Mouse (Mus musculus) small intestine, adult 2 months (tissue): ENCODE measurements around the gene Phykpl.

Source experiments
- CTCF ChIP-seq: fragments of 200-500 bp; IDR thresholded peaks from 2 replicates; pipeline ENCODE4 v1.5.1; 2012; ENCODE audit warnings: low read depth, mild to moderate bottlenecking, control low read depth, inconsistent platforms, low read length, moderate library complexity, mixed read lengths; ENCODE audit not compliant: insufficient replicate concordance, insufficient read length; ENCODE audit errors: extremely low read depth
- POLR2A ChIP-seq: fragments of 200-500 bp; IDR thresholded peaks from 2 replicates; pipeline ENCODE4 v1.6.1; 2012; ENCODE audit warnings: low read depth, mild to moderate bottlenecking, control low read depth, inconsistent platforms, low read length, moderate library complexity

GRCm38 (mm10) chr11:51614256-51614655, 29.7 kb downstream of the Phykpl start:
- no peak for TF ChIP-seq POLR2A
- TF ChIP-seq CTCF, result no peak
